Mouse (Mus musculus) midbrain, embryonic 10.5 days (tissue): ENCODE measurements around the gene Olfr372. TPM values are rescaled to one million over a fixed set of nuclear protein-coding genes. Genes with fewer than 3 reads are reported as not detected.
"Not testable (repeated sequence)": the region's sequence is repeated elsewhere in the genome, so short reads cannot be mapped to it uniquely, and the experiment has no call there.

Source experiments
- DNase-seq: peaks from one replicate; pipeline ENCODE4 v3.0.0-alpha.2; 2017; ENCODE audit warnings: low spot score
- H3K27ac ChIP-seq: fragments of 300-500 bp; sonication (generic); replicated peaks from 2 replicates; pipeline ENCODE4 v1.5.1; 2016; ENCODE audit warnings: mild to moderate bottlenecking
- H3K27me3 ChIP-seq: fragments of 300-500 bp; sonication (generic); 2 replicates; pipeline ENCODE4 v1.6.1; 2016; ENCODE audit warnings: low read depth, mild to moderate bottlenecking; ENCODE audit not compliant: poor library complexity, severe bottlenecking
- H3K36me3 ChIP-seq: fragments of 300-500 bp; sonication (generic); 2 replicates; pipeline ENCODE4 v1.6.1; 2016; ENCODE audit warnings: mild to moderate bottlenecking, moderate library complexity
- H3K4me1 ChIP-seq: fragments of 300-500 bp; sonication (generic); 2 replicates; pipeline ENCODE4 v1.6.1; 2016
- H3K4me3 ChIP-seq: fragments of 300-500 bp; sonication (generic); 2 replicates; pipeline ENCODE4 v1.5.1; 2016; ENCODE audit warnings: mild to moderate bottlenecking, moderate library complexity
- H3K9me3 ChIP-seq: fragments of 300-500 bp; sonication (generic); replicated peaks from 2 replicates; pipeline ENCODE4 v1.6.1; 2016; ENCODE audit warnings: mild to moderate bottlenecking
- WGBS: fragments of 180-500 bp; shearing (Covaris S2); methylation state at CpG from one replicate; pipeline ENCODE4 v1.1.7; 2016; 5-methylcytosine and 5-hydroxymethylcytosine counted together
- polyA plus RNA-seq: library from polyadenylated mRNA; unstranded; fragments of >200 nt; fragmentation: Nextera tagmentation; extraction: Ambion mirVana; gene quantifications from 2 replicates; pipeline ENCODE4 v1.2.1, GENCODE M21; 2016

Olfr372 gene
- polyA plus RNA-seq, result not detected in 2 replicates

GRCm38 (mm10) chr8:72040918-72041317, at the start of gene Olfr372:
Gene Olfr372, plus strand, starts transcription at chr8:72041218.
- H3K27ac ChIP-seq, H3K4me3 ChIP-seq, H3K36me3 ChIP-seq, DNase-seq, H3K4me1 ChIP-seq, H3K9me3 ChIP-seq, H3K27me3 ChIP-seq: not testable (repeated sequence)
- WGBS, result 86% methylated on average over 4 of the region's 4 CpGs

DNA sequence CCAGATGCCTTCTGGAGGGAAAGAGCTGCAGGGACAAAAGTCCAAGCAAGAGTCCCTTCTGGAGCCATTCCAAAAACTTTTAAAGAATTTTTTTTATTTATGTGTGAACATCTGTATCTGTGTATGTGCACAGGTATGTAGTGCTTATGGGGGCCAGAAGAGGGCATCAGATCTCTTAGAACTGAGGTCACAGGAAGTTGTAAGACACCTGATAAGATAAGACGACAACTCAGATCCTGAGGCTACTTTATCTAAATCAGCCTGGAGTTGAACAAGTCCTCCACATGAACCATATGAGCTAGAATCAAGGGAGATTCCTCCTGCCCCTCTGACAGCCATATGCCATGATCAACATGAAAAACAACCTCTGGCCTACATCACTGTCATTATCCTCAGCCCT, 41.6 kb upstream of the Olfr372 start:
- WGBS, result 93% methylated on average over 1 of the region's 1 CpGs
- no peak overlapping the region for H3K4me3 ChIP-seq
- H3K4me1 ChIP-seq, result no peaks in the 10 kb centered on the region
- no peak overlapping the region for H3K27ac ChIP-seq
- H3K9me3 ChIP-seq, result no peaks in the 10 kb centered on the region
- H3K27me3 ChIP-seq, result no peaks in the 10 kb centered on the region
- DNase-seq, result no peak
- H3K36me3 ChIP-seq, result no peaks in the 10 kb centered on the region

DNA sequence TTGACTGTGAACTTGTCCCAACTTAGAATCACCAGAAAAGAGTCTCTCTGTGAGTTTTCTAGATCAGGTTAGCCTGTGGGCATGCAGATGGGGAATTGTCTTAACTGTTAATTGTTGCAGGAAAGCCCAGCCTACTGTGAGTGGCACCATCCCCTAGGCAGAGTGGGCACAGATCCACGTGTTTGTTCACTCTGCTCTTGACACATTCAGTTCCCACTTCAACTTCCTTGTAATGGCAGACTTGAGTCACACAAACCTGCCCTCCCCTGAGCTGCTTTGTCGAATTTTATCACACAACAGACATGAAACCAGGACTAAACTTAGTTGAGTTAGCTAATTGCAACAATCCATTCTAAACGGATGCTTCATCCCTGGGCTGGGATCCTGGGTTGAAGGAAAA, 40.8 kb upstream of the Olfr372 start:
- H3K4me3 ChIP-seq, result no peak overlapping the region
- WGBS, result 65% methylated on average over 3 of the region's 3 CpGs
- no peak overlapping the region for H3K27ac ChIP-seq
- H3K27me3 ChIP-seq, result no peaks in the 10 kb centered on the region
- no peaks in the 10 kb centered on the region for H3K36me3 ChIP-seq
- no peak for DNase-seq
- H3K4me1 ChIP-seq, result no peaks in the 10 kb centered on the region
- no peaks in the 10 kb centered on the region for H3K9me3 ChIP-seq

- Histone ChIP-seq H3K27me3 (no peaks in the 10 kb centered on the region), H3K36me3 (no peaks in the 10 kb centered on the region)
These were observed 38.1 kb upstream of the Olfr372 start for GRCm38 (mm10) chr8:72002942-72003341.

GRCm38 (mm10) chr8:72005912-72006311, 35.1 kb upstream of the Olfr372 start:
- no peaks in the 10 kb centered on the region for H3K27me3 ChIP-seq
- no peaks in the 10 kb centered on the region for H3K9me3 ChIP-seq
- H3K4me3 ChIP-seq, result no peak overlapping the region
- no peak overlapping the region for H3K27ac ChIP-seq
- H3K4me1 ChIP-seq, result no peaks in the 10 kb centered on the region
- 84% methylated on average over 3 of the region's 3 CpGs for WGBS
- DNase-seq, result no peak
- no peaks in the 10 kb centered on the region for H3K36me3 ChIP-seq

More at GRCm38 (mm10) chr8:72002942-72003341, 38.1 kb upstream of the Olfr372 start:
- DNase-seq, result no peak
- Histone ChIP-seq H3K27ac (no peak overlapping the region), H3K4me3 (no peak overlapping the region), H3K9me3 (no peaks in the 10 kb centered on the region), H3K4me1 (no peaks in the 10 kb centered on the region)

GRCm38 (mm10) chr8:72006763-72007162, 34.3 kb upstream of the Olfr372 start:
- no peaks in the 10 kb centered on the region for H3K4me1 ChIP-seq
- 79% methylated on average over 1 of the region's 1 CpGs for WGBS

DNA sequence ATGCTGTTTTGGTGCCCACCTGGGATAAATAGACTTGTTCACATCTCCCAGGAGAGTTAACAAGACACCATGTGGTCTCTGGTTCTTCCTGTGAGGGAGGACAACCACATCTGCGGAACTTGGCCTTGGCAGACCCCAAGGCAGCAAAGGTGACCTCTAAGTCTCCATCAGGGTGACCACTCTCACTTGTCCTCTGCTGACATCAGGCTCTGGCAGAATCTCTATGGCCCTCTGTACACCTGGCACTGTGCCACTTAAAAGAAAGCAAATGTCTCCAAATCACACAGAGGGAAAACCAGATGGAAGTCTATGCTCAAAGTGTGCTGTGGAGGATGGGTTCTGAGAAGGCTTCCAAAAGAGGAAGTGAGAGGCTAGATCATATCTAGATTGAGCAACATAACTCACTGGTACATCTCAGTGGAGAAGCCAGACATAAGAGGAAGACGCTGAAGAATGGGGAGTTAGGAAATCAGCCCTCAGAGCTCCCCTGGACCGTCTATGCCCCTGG, 32.8 kb upstream of the Olfr372 start:
- 84% methylated on average over 3 of the region's 3 CpGs for WGBS
- H3K36me3 ChIP-seq, result no peaks in the 10 kb centered on the region
- no peak overlapping the region for H3K4me3 ChIP-seq
- DNase-seq, result no peak
- no peaks in the 10 kb centered on the region for H3K4me1 ChIP-seq
- H3K27ac ChIP-seq, result no peak overlapping the region
- no peaks in the 10 kb centered on the region for H3K27me3 ChIP-seq
- no peaks in the 10 kb centered on the region for H3K9me3 ChIP-seq

More at GRCm38 (mm10) chr8:72006763-72007162, 34.3 kb upstream of the Olfr372 start:
- Histone ChIP-seq H3K27me3 (no peaks in the 10 kb centered on the region), H3K4me3 (no peak overlapping the region), H3K27ac (no peak overlapping the region), H3K9me3 (no peaks in the 10 kb centered on the region), H3K36me3 (no peaks in the 10 kb centered on the region)
- no peak for DNase-seq

DNA sequence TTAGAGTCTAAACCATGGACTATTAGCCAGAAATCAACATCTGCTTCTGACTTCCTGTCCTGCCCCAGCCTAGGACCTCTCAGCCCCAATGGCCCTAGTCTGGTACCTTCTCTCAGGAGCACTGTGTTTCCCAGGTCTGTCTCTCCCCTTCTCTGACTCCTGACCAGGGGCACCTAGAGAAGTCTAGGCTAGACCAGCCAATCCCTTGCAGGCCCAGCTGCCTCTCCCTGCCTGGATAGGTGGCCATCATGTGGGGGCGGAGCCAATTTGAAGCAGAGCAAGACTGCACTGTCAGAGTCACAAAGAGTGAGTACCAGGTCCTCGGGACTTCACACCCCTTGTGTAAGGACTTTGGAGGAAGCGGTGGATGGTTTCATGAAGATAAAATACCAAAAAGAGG, 31.5 kb upstream of the Olfr372 start, which contains the start of gene Cyp4f18:
Cyp4f18 (minus strand) TSS at position 154 of the 400 bp plus-strand sequence.
- whole genome bisulfite sequencing, result 74% methylated on average over 3 of the region's 3 CpGs
- no peak for DNase-seq
- H3K4me3 ChIP-seq, result no peak within 1 kb of the TSS
- H3K4me1 ChIP-seq, result no peaks in the 10 kb centered on the region
- H3K36me3 ChIP-seq, result no peaks in the 10 kb centered on the region
- H3K9me3 ChIP-seq, result no peaks in the 10 kb centered on the region
- no peak within 1 kb of the TSS for H3K27ac ChIP-seq
- no peaks in the 10 kb centered on the region for H3K27me3 ChIP-seq

DNA sequence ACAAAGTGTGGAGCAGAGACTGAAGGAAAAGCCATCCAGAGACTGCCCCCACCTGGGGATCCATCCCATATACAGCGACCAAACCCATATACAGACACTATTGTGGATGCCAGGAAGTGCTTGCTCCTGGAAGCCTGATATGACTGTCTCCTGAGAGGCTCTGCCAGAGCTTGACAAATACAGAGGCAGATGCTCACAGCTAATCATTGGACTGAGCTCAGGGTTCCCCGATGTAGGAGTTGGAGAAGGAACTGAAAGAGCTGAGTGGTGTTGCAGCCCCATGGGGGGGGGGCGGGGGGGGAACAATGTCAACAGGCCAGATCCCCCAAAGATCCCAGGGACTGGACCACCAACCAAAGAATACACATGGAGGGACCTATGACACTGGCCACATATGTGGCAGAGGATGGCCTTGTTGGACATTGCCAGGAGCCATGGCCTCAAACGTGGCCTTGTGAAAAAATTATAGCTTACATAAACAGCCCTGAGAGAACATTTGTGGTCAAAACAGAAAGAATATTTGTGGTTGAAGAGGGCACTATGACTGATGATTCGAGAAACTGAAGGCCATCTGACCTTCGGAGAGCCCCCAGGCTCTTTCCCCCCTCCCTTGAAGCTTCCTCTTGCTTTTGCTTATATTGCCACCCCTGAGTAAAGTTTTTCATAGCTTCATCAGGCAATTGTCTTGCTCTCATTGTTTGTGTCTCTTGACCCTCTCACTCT, 27.4 kb upstream of the Olfr372 start:
- H3K27me3 ChIP-seq, H3K9me3 ChIP-seq, H3K4me1 ChIP-seq, DNase-seq, H3K27ac ChIP-seq, H3K4me3 ChIP-seq, H3K36me3 ChIP-seq: not testable (repeated sequence)
- 83% methylated on average over 5 of the region's 6 CpGs for WGBS

- 76% methylated on average over 2 of the region's 2 CpGs for WGBS
- not testable (repeated sequence) for H3K36me3 ChIP-seq, H3K27ac ChIP-seq, DNase-seq, H3K4me3 ChIP-seq, H3K9me3 ChIP-seq, H3K4me1 ChIP-seq, H3K27me3 ChIP-seq
These were observed 23.7 kb upstream of the Olfr372 start for GRCm38 (mm10) chr8:72017339-72017738.

- 84% methylated on average over 2 of the region's 2 CpGs for WGBS
- H3K4me1 ChIP-seq, result no peaks in the 10 kb centered on the region
- no peak overlapping the region for H3K27ac ChIP-seq
- H3K9me3 ChIP-seq, result no peaks in the 10 kb centered on the region
- no peaks in the 10 kb centered on the region for H3K36me3 ChIP-seq
- H3K27me3 ChIP-seq, result no peaks in the 10 kb centered on the region
- no peak for DNase-seq
- H3K4me3 ChIP-seq, result no peak overlapping the region
These were observed 22.9 kb upstream of the Olfr372 start for GRCm38 (mm10) chr8:72018141-72018540.

DNA sequence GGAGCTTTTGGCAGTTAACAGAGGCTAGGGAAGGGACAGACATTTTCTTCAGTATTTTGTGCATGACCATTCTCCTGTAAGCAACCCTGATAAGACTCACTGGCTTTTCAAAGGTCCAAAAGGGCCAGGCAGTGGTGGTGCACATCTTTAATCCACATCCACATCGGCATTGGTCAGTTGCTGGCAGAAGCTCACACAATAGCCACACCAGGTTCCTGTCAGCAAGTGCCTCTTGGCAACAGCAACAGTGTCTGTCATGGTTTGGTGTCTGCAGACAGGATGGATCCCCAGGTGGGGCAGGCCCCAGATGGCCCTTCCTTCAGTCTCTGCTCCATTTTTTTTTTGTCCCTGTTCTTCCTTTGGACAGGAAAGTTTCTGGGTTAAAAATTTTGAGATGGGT, 22.0 kb upstream of the Olfr372 start:
- not testable (repeated sequence) for H3K27ac ChIP-seq, H3K9me3 ChIP-seq, H3K4me1 ChIP-seq, DNase-seq, H3K4me3 ChIP-seq, H3K27me3 ChIP-seq, H3K36me3 ChIP-seq
- 88% methylated on average over 1 of the region's 1 CpGs for WGBS

GRCm38 (mm10) chr8:72019816-72020215, 21.2 kb upstream of the Olfr372 start:
- Histone ChIP-seq H3K36me3 (no peaks in the 10 kb centered on the region), H3K4me1 (no peaks in the 10 kb centered on the region), H3K4me3 (no peak overlapping the region), H3K27ac (no peak overlapping the region), H3K9me3 (no peaks in the 10 kb centered on the region), H3K27me3 (no peaks in the 10 kb centered on the region)
- WGBS, result 65% methylated on average over 2 of the region's 2 CpGs
- no peak for DNase-seq
